Mouse (Mus musculus) MEL (cell line): ENCODE results near the gene Fbxo45. TPM values are rescaled to one million over a fixed set of nuclear protein-coding genes. Genes with fewer than 3 reads are reported as not detected.

ENCODE experiments used
- DNase-seq: peaks from one replicate; pipeline ENCODE4 v3.0.0; 2011; ENCODE audit warnings: low read depth, low spot score
- H3K27ac ChIP-seq: 2 replicates; pipeline ENCODE4 v1.5.1; 2012; ENCODE audit warnings: low read depth, mild to moderate bottlenecking, control low read depth, low read length, moderate library complexity; ENCODE audit not compliant: control insufficient read depth
- H3K27me3 ChIP-seq, 2 experiments: fragments of 150-350 bp in 1 of 2; sonication (generic) in 1 of 2; 2 replicates each; pipeline ENCODE4 v1.6.1; 2012; ENCODE audit warnings: low read length in 2 of 2, mild to moderate bottlenecking in 2 of 2, improper control_type of control experiment in 1 of 2, moderate library complexity in 1 of 2; ENCODE audit not compliant: insufficient read depth in 2 of 2, control insufficient read depth in 1 of 2
- H3K36me3 ChIP-seq, 2 experiments: 2 replicates each; pipeline ENCODE4 v1.6.1; 2012 to 2014; ENCODE audit warnings: low read length in 2 of 2, improper control_type of control experiment in 1 of 2, inconsistent platforms in 1 of 2, mild to moderate bottlenecking in 1 of 2; ENCODE audit not compliant: insufficient read depth in 2 of 2, control insufficient read depth in 1 of 2
- H3K4me1 ChIP-seq, 2 experiments: fragments of 150-350 bp in 1 of 2; sonication (generic) in 1 of 2; 2 replicates each; pipeline ENCODE4 v1.6.1; 2012; ENCODE audit warnings: low read length in 2 of 2, improper control_type of control experiment in 1 of 2, mild to moderate bottlenecking in 1 of 2; ENCODE audit not compliant: insufficient read depth in 2 of 2, control insufficient read depth in 1 of 2
- H3K4me3 ChIP-seq, 2 experiments: fragments of 150-350 bp in 1 of 2; sonication (generic) in 1 of 2; 2 replicates each; pipeline ENCODE4 v1.5.1; 2012; ENCODE audit warnings: low read depth in 2 of 2, low read length in 2 of 2, mild to moderate bottlenecking in 2 of 2, moderate library complexity in 2 of 2, control low read depth in 1 of 2, improper control_type of control experiment in 1 of 2; ENCODE audit not compliant: control insufficient read depth in 1 of 2, insufficient read depth in 1 of 2
- H3K79me2 ChIP-seq: 2 replicates; pipeline ENCODE4 v1.6.1; 2012; ENCODE audit warnings: mild to moderate bottlenecking, low read length, moderate library complexity; ENCODE audit not compliant: control insufficient read depth, poor library complexity, insufficient read depth
- H3K9ac ChIP-seq: 2 replicates; pipeline ENCODE4 v1.6.1; 2012; ENCODE audit warnings: low read depth, mild to moderate bottlenecking, control low read depth, low read length, moderate library complexity; ENCODE audit not compliant: control insufficient read depth, poor library complexity, severe bottlenecking
- H3K9me3 ChIP-seq: fragments of 150-350 bp; sonication (generic); replicated peaks from 2 replicates; pipeline ENCODE4 v1.6.1; 2012; ENCODE audit warnings: mild to moderate bottlenecking, low read length, improper control_type of control experiment, moderate library complexity; ENCODE audit not compliant: insufficient read depth
- CHD2 ChIP-seq: IDR thresholded peaks from 2 replicates; pipeline ENCODE4 v1.6.1; 2011; ENCODE audit warnings: low read length, improper control_type of control experiment
- E2F4 ChIP-seq: IDR thresholded peaks from 2 replicates; pipeline ENCODE4 v1.6.1; 2011; ENCODE audit warnings: low read depth, low read length, improper control_type of control experiment, borderline replicate concordance
- ELF1 ChIP-seq: IDR thresholded peaks from 2 replicates; pipeline ENCODE4 v1.6.1; 2014; ENCODE audit warnings: low read depth, mild to moderate bottlenecking, inconsistent platforms, low read length, improper control_type of control experiment, moderate library complexity
- EP300 ChIP-seq, 2 experiments: IDR thresholded peaks; 2 replicates each; pipeline ENCODE4 v1.6.1; 2011; ENCODE audit warnings: improper control_type of control experiment in 2 of 2, low read length in 2 of 2, low read depth in 1 of 2, mild to moderate bottlenecking in 1 of 2
- GABPA ChIP-seq: IDR thresholded peaks from 2 replicates; pipeline ENCODE4 v1.6.1; 2012; ENCODE audit warnings: low read depth, mild to moderate bottlenecking, inconsistent platforms, low read length, improper control_type of control experiment, moderate library complexity
- HCFC1 ChIP-seq: IDR thresholded peaks from 2 replicates; pipeline ENCODE4 v1.6.1; 2012; ENCODE audit warnings: low read depth, mild to moderate bottlenecking, inconsistent platforms, low read length, improper control_type of control experiment, moderate library complexity
- JUND ChIP-seq: IDR thresholded peaks from 2 replicates; pipeline ENCODE4 v1.6.1; 2011; ENCODE audit warnings: low read depth, mild to moderate bottlenecking, improper control_type of control experiment, low read length
- KAT2A ChIP-seq: conservative IDR thresholded peaks from 2 replicates; pipeline ENCODE4 v1.6.1; 2012; ENCODE audit warnings: low read depth, low read length, improper control_type of control experiment, inconsistent platforms
- MAFK ChIP-seq: IDR thresholded peaks from 2 replicates; pipeline ENCODE4 v1.6.1; 2011; ENCODE audit warnings: low read depth, mild to moderate bottlenecking, low read length, improper control_type of control experiment, borderline replicate concordance
- MAX ChIP-seq: IDR thresholded peaks from 2 replicates; pipeline ENCODE4 v1.6.1; 2011; ENCODE audit warnings: low read length, improper control_type of control experiment
- MEF2A ChIP-seq: IDR thresholded peaks from 2 replicates; pipeline ENCODE4 v1.6.1; 2014; ENCODE audit warnings: low read depth, mild to moderate bottlenecking, inconsistent platforms, low read length, improper control_type of control experiment; ENCODE audit not compliant: poor library complexity, insufficient replicate concordance, severe bottlenecking; ENCODE audit errors: extremely low read depth
- NRF1 ChIP-seq: IDR thresholded peaks from 2 replicates; pipeline ENCODE4 v1.6.1; 2014; ENCODE audit warnings: low read depth, mild to moderate bottlenecking, inconsistent platforms, low read length, improper control_type of control experiment, moderate library complexity; ENCODE audit not compliant: poor library complexity, insufficient read depth, severe bottlenecking
- POLR2A ChIP-seq, 2 experiments: IDR thresholded peaks; 2 replicates each; pipeline ENCODE4 v1.6.1; 2011 to 2012; ENCODE audit warnings: low read length in 2 of 2, mild to moderate bottlenecking in 2 of 2, control low read depth in 1 of 2, improper control_type of control experiment in 1 of 2, low read depth in 1 of 2, moderate library complexity in 1 of 2; ENCODE audit not compliant: control insufficient read depth in 1 of 2, insufficient read depth in 1 of 2, poor library complexity in 1 of 2
- RAD21 ChIP-seq: IDR thresholded peaks from 2 replicates; pipeline ENCODE4 v1.6.1; 2011; ENCODE audit warnings: mild to moderate bottlenecking, low read depth, low read length, improper control_type of control experiment
- RCOR1 ChIP-seq: IDR thresholded peaks from 2 replicates; pipeline ENCODE4 v1.6.1; 2012; ENCODE audit warnings: low read depth, mild to moderate bottlenecking, inconsistent platforms, low read length, improper control_type of control experiment
- SMC3 ChIP-seq: IDR thresholded peaks from 2 replicates; pipeline ENCODE4 v1.6.1; 2011; ENCODE audit warnings: low read depth, low read length, improper control_type of control experiment
- USF1 ChIP-seq: IDR thresholded peaks from 2 replicates; pipeline ENCODE4 v1.6.1; 2014; ENCODE audit warnings: low read depth, mild to moderate bottlenecking, inconsistent platforms, low read length, improper control_type of control experiment, moderate library complexity
- USF2 ChIP-seq, 2 experiments: IDR thresholded peaks; 2 replicates each; pipeline ENCODE4 v1.6.1; 2011 to 2012; ENCODE audit warnings: improper control_type of control experiment in 2 of 2, low read length in 2 of 2, borderline replicate concordance in 1 of 2, inconsistent platforms in 1 of 2, low read depth in 1 of 2, mild to moderate bottlenecking in 1 of 2; ENCODE audit not compliant: insufficient read depth in 1 of 2
- ZKSCAN1 ChIP-seq: IDR thresholded peaks from 2 replicates; pipeline ENCODE4 v1.6.1; 2012; ENCODE audit warnings: low read depth, mild to moderate bottlenecking, inconsistent platforms, low read length, improper control_type of control experiment, moderate library complexity
- polyA plus RNA-seq, 2 experiments: library from polyadenylated mRNA; stranded (reverse) in 1 of 2; unstranded in 1 of 2; fragments of >175 nt in 1 of 2; fragments of >200 nt in 1 of 2; gene quantifications; 2 replicates each; pipeline versions ENCODE4 v1.2.1 to v1.2.4; 2012; ENCODE audit warnings: low replicate concordance in 2 of 2, low read depth in 1 of 2; ENCODE audit not compliant: insufficient read length in 2 of 2, insufficient read depth in 1 of 2, missing spikeins in 1 of 2
- total RNA-seq: library from RNA; depleted of rRNA; stranded (reverse); fragments of 300-350 nt; gene quantifications from 2 replicates; pipeline ENCODE4 v1.2.3, GENCODE M21; 2012

The Fbxo45 gene
- total and polyA plus RNA-seq, 3 experiments: 15.4 to 19.3 TPM; not detected in 1

DNA sequence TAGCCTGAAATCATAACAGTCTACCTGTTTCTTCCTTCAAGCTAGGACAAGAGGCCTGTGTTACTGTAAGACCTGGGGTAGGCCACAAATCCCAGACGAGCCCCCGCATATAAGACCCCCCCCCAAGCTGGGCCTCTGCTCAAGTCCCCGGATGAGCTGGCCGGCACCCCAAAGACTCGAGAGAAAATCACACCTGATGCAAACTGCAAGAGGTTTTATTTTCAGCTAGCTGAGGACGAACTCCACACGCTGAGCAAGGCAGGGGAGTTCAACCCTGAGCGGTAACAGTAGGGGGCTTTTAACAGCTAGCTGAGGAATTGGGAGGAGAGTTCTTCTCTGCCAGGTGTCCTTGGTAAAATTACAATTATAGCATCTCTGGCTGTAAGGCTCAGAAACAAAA, 33.3 kb upstream of the Fbxo45 start:
- peaks cover 8 to 16% of the 10 kb centered on the region in 2 experiments for H3K36me3 ChIP-seq
- H3K4me1 ChIP-seq: peaks cover 0 to 3% of the 10 kb centered on the region in 2 experiments; a peak in 1 of 4 replicates
- no peaks in the 10 kb centered on the region for H3K27me3 ChIP-seq
- no peak overlapping the region for H3K9ac ChIP-seq
- H3K9me3 ChIP-seq: no peaks in the 10 kb centered on the region
- peaks cover 34% of the 10 kb centered on the region for H3K79me2 ChIP-seq
- no peak for DNase-seq
- no peak overlapping the region for H3K27ac ChIP-seq
- no peak for TF ChIP-seq ELF1
- TF ChIP-seq E2F4: no peak
- no peak for TF ChIP-seq HCFC1
- no peak for TF ChIP-seq EP300 (IDR thresholded peaks at IDR 0.05; ENCODE audit: low read depth in 1 of 2, low read length in 2 of 2)
- TF ChIP-seq MAX: no peak
- no peak for TF ChIP-seq JUND
- TF ChIP-seq SMC3: no peak
- no peak for TF ChIP-seq CHD2
- TF ChIP-seq MAFK: no peak
- no peak for TF ChIP-seq GABPA
- no peak for TF ChIP-seq USF1
- no peak for TF ChIP-seq RAD21
- TF ChIP-seq MEF2A: no peak
- TF ChIP-seq NRF1: no peak
- no peak for TF ChIP-seq USF2 (IDR thresholded peaks at IDR 0.05; ENCODE audit: borderline replicate concordance in 1 of 2, insufficient read depth in 1 of 2, low read depth in 1 of 2, low read length in 2 of 2)
- TF ChIP-seq KAT2A: no peak
- no peak for TF ChIP-seq ZKSCAN1
- TF ChIP-seq RCOR1: no peak
- no peak overlapping the region for H3K4me3 ChIP-seq

DNA sequence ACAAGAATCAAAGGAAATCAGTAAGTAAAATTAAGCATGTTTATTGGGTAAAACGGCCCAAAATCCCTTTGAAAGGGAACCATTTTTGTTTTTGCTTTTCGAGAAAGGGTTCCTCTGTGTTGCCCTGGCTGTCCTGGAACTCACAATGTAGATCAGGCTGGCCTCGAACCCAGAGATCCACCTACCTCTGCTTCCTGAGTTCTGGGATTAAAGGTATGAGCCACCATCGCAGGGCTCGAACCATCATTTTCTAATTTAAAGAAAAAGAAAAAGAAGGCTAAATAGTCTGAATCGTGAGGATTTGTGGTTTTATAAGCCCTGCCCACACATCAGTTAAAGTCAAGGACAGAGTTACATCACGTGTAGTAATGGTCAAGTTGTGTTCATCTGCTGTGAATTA, 31.4 kb upstream of the Fbxo45 start:
- TF ChIP-seq POLR2A (IDR thresholded peaks at IDR 0.05; ENCODE audit: control insufficient read depth in 1 of 2, insufficient read depth in 1 of 2, low read depth in 1 of 2, low read length in 2 of 2, poor library complexity in 1 of 2) (0 out of 4 replicates have a peak, but pooled peaks of 1 of the 2 experiments have one; percentile 17), JUND (no peak), ZKSCAN1 (no peak)
- TF ChIP-seq, all 39 proteins: peak for 1
- H3K27ac ChIP-seq: peak overlapping the region; percentile 88
- H3K27me3 ChIP-seq: no peaks in the 10 kb centered on the region
- no peaks in the 10 kb centered on the region for H3K9me3 ChIP-seq
- peaks cover 31% of the 10 kb centered on the region for H3K79me2 ChIP-seq
- H3K4me1 ChIP-seq: peaks cover 0 to 3% of the 10 kb centered on the region in 2 experiments; a peak in 1 of 4 replicates
- DNase-seq: no peak
- H3K36me3 ChIP-seq: peaks cover 2 to 16% of the 10 kb centered on the region in 2 experiments; a peak in 3 of 4 replicates
- peak overlapping the region; percentile 91 for H3K4me3 ChIP-seq
- peak overlapping the region; percentile 98 for H3K9ac ChIP-seq
